Mouse (Mus musculus) left cerebral cortex, postnatal 25 days (tissue): ENCODE measurements around the gene Pigg. TPM values are rescaled to one million over a fixed set of nuclear protein-coding genes. Genes with fewer than 3 reads are reported as not detected.
A peak's percentile ranks its signal among the peaks of the same experiment; 100 is the strongest.

Experiments
- DNase-seq, 2 experiments: peaks; one replicate each; pipeline ENCODE4 v3.0.0; 2022; ENCODE audit warnings: low spot score in 2 of 2, mixed read lengths in 1 of 2
- intact Hi-C: fragments of 180-260 bp; cut with DNase I; formaldehyde crosslinking; loops from one replicate; pipeline ENCODE4 v1.15.1; 2025
- total RNA-seq, 2 experiments: library from RNA; stranded (reverse); gene quantifications; 2 replicates each; pipeline ENCODE4 v1.2.3; 2021

The Pigg gene
- total RNA-seq, 2 experiments from 2014 or later = 12.5 TPM

DNA sequence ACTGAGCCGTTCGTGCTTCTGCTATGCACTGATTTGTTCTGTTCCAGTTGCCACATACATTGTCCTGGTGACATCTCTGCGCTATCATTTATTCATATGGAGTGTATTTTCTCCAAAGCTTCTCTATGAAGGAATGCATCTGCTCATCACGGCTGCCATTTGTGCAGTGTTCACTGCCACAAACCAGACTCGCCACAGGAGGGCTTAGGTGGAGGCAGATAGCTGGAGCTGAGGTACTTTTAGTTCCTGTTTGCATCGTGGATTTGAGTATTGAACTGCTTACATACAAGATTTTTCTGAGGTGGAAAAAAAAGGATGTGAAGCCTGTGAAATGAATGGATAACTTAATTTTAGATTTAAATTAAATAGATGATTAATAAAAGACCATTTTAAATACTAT, 35.4 kb downstream of the Pigg start:
- intact Hi-C loops = no loop called here
- DNase-seq = no peak

DNA sequence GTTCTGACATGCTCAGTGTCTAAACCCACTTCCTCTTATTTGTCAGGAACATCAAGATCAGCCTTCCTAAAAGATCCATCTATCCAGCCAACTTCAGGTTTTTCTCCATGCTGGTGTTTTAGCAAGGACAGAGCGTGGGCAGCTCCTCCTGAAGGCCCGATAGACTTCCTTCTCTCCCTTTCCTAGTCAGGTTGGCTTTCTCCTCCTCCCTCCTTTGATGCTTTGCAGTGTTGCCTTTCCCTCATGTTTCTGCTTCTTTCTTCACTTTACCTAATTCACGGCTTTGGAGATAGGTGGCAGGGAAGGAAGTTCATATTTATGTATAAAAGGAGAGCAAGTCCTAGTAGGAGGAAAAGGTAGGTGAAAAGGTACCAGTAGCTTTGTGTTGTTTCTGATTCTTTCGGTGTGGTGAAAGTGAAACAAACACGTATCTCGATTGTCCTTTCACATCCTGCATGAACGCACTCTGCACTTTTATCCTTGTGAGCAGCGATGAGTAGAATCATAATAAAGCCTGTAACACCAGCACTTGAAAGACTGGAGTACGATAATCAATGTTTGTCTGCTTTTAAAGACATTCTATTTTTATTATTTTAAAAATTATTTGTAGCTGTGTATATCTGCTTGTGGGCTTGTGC, 37.2 kb downstream of the Pigg start:
- intact Hi-C loops = no loop called here
- no peak for DNase-seq

DNA sequence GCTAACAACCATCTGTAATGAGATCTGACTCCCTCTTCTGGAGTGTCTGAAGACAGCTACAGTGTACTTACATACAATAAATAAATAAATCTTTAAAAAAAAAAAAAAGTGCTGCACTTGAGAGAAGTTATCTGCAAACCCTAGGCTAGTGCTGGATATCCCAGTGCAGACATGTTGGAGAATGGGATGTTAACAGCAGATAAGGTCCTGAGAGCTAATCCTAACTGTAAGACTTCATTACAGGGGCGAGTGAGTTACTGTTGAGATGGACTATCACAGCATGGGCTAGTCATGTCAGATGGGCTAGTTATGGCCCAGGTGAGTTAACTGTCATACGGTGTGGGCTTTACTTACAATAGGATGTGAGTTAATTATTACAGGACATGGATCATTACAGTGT, 41.6 kb downstream of the Pigg start:
- DNase-seq = no peak
- intact Hi-C loops = no loop called here

DNA sequence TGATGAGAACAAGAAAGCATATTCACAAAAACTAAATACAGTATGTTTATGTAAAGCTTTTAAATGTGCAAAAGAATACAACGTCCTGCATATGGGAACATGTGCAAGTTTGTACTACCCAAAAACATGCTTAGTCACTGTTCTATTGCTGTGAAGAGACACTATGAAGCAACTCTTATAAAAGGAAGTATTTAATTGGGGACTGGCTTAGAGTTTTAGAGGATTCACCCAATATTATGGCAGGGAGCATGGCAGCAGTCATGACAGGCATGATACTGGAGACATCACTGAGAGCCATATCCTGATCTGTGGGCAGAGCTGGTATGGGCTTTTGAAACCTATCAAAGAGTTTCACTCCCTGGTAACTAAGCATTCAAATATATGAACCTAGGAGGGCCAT, 45.5 kb downstream of the Pigg start:
- intact Hi-C loops = no loop called here

DNA sequence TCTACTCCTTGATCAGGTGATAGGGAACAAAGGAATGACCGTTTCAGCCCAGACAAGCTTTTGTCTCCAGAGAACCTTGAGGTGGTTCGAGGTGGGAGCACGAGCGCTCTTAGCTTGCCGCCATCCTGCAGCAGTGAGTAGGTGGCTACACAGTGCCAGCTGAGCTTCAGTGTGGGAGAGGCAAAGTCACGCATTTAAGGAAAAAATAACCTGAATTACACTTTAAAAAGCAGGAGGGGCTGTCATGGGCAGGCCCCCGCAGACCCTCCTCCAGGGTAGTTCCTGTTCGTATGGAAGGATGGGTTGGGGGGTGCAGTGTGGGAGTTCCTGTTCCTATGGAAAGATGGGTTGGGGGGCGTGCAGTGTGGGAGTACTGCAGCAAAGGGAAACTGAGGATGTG, 47.1 kb downstream of the Pigg start:
- DNase-seq = peak; percentile 60 to 89
- intact Hi-C loops = loop anchor here (1.0 kb wide), 1 partner anchor 10 kb away; no protein-coding TSS in a partner anchor

More for the DNA sequence above, 45.5 kb downstream of the Pigg start:
- DNase-seq = no peak

DNA sequence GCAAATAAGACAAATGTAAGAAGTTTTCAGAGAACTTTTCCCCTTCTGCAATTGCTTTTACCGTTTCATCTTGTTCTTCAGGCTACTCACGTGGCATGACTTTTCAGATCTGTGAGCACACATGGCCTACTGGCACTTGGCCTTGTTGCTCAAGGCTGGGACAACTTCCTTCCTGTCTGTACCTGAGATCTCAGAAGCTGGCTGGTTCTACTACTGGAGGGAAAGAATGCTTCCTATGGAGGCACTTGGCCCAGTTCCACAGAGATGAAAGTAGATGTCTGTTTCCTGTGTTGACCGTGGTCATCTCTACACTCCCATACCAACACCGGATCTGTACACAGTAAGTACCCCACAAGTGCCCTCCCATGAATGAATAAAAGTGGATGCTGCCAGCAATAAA, 47.8 kb downstream of the Pigg start:
- DNase-seq = no peak
- intact Hi-C loops = no loop called here

DNA sequence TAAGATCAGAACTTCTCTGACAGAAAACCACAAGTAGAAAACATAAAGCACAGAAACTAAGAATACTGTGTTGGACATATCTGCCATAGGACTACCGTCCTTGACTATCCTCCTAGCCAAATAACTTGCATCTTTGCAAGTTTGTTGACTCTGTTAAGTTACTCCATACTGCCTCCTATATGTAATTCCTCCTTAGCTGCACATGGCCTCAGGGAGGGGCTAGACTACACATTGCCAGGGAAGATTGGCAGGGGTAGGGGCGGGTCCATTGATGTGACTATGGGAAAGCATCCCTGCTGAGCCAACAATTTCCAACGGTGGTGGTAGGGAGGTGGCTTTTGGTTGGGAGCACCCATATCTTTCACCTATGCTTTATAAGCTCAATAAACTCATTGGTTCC, 49.9 kb downstream of the Pigg start:
- DNase-seq = peak in 1 of 2 experiments; percentile 50

DNA sequence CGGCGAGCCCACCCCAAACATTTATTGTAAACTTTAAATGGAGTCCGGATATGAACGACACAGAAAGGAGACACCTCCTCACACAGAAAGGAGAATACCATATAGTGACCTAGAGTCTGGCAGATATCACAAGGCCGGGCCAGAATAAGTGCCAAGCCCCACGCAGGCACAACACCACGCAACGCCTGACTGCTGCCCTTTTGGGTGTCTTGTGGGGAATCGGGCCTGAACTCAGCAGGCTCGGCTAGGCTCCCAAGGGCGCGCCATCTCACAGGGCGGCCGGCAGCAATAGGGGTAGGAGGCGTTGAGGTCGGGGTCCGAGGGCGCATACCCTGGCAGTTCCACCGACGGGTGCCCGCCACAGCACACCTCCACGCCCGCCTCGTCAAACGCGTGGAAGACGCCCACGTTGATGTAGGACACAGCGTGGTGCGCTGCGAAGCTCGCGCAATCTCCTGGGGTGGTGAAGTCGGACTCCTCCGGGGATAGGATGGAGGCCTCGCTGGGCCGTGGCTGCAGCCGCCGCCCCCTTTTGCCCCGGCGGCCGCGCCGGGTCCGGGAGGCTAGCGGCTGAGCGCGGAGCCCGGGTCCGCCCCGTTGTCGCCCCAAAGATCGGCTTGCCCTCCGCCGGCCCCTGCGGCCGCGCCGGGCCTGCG, 54.0 kb downstream of the Pigg start:
- peak in 1 of 2 experiments; percentile 32 for DNase-seq
- intact Hi-C loops = loop anchor here (5.0 kb wide), 1 partner anchor 96 kb away; the partner anchor contains the start of gene Pcgf3

More for the DNA sequence above, 49.9 kb downstream of the Pigg start:
- intact Hi-C loops = no loop called here

DNA sequence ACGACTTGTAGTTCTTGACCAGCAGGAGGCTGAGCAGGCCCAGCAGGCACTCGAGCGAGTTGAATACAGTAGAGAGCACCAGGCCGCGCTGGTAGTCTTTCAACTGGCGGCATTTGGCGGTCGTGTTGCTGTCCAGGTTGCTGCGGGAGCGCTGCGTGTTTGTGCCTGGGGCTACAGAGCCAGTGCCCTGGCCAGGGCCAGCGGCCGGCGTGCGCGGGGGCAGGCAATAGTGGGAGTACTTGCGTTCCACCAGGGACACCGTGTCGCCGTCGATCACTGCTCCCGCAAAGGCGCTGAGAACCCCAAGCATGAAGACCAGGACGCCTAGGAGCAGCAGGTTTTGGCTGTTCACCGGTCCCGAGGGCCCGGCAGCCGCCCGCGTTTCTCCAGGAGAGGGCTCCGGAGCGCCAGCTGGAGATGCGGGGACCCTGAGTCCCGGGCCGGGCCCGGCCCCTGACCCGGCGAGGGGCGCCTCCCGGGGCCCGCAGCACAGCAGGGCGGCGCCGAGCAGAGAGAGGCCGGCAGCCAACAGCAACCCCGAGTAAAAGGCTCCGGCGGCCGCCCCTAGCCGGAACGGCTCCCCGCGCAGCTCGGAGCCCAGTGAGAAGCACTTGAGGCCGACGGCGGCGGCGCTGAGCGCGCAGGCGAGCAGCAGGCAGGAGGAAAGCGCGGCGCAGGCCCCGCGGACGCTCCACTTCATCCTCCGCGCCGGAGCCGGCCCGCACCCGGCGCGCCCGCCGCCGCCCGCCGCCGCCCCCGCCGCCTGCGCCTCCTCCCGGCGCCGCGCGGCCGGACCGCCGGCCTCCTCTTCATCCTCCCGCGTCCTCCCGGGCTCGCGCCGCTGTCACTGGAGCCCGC, 54.8 kb downstream of the Pigg start:
- intact Hi-C loops = loop anchor here (5.0 kb wide), 1 partner anchor 95 kb away; the partner anchor contains the start of gene Pcgf3
- peak; percentile 59 to 62 for DNase-seq

DNA sequence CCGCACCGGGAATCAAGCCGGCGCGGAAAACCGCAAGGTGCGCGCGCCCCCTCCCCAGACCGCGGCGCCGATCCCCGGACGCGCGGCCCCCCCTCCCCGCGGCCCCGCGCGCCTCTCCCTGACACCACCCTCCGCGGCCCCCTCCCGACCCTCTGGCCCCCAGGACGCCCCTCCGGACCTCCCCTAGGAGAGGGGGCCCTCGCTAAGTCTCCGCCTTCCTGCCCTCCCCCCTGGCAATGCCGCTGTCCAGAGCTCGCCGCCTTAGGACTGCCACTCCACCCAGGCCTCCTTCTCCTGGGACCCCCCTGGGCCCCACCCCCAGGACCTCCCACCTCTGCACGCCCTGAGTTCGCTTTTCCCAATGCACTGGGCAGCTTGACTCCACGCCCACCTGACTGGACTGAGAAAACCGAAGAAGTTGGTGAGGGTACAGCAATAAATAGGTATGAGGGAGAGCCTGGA, 55.5 kb downstream of the Pigg start, which contains the start of gene Gm42517:
TSS of gene Gm42517 (minus strand) at position 52 of the 462 bp plus-strand sequence.
- intact Hi-C loops = loop anchor here (2.0 to 5.0 kb wide), 3 partner anchors 65 to 303 kb away; partner anchors contain the start of genes Mtf2 and Pcgf3

DNA sequence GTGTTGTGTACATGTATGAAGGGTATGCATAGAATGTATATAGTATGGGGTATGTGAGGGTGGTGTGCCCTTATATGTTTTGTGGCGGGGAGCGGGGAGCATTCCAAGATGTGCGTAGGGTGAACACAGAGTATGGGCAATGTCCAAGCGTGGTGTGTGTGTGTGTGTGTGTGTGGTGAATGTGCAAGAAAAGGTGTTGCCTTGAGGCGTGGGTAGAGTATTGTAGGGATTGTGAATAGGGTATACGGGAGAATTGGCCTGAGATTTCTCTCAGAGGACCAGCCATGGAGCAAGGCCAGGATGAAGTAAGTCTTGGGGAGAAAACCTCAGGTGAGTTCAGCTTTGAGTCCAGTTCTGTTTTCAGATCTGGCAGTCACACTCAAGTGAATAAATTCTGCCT, 56.0 kb downstream of the Pigg start:
- intact Hi-C loops = loop anchor here (2.0 to 5.0 kb wide), 3 partner anchors 64 to 304 kb away; partner anchors contain the start of genes Mtf2 and Pcgf3
- DNase-seq = peak in 1 of 2 experiments; percentile 68

More for the DNA sequence above, 55.5 kb downstream of the Pigg start, which contains the start of gene Gm42517:
- DNase-seq = peak in 1 of 2 experiments; percentile 43

DNA sequence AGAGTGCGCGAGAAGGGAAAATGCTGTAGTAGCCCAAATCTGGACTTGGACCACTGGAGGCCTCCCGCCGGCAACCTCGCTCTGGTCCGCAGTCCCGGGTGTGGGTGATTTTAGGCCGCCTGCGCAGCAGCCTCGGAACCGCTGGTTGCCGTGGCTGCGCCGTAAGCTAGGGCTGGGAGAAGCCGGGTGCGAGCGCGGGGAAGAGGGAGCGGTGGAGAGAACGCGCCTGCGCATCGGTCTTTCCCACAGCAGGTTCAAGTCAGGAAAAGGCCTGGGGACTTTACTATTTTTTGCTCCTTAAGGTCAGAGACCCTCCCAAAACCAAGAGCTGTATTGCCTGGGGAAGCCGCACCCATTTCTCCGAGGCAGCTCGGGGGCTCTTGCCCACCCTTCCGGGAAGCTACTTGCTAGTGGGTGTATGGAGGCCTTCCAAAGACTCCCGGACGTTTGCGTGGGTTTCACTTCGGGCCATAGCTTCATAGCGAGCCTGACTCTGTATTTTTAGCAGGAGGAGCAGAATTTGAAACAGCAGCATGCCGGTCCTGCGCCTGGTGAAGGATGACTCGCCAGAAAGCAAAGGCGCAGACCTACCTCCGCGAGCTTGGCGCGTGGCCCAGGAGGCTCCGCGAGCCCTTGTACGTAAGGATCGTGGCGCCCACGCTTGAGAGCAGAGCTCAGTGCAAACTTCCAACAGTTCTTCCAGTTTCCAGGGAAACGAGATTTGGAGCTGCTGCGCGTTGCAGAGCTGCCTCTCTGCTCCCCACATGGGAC, 56.6 kb downstream of the Pigg start:
- peak; percentile 89 to 98 for DNase-seq
- intact Hi-C loops = loop anchor here (1.0 to 5.0 kb wide), 6 partner anchors 10 to 304 kb away; partner anchors contain the start of genes Mtf2 and Pcgf3

DNA sequence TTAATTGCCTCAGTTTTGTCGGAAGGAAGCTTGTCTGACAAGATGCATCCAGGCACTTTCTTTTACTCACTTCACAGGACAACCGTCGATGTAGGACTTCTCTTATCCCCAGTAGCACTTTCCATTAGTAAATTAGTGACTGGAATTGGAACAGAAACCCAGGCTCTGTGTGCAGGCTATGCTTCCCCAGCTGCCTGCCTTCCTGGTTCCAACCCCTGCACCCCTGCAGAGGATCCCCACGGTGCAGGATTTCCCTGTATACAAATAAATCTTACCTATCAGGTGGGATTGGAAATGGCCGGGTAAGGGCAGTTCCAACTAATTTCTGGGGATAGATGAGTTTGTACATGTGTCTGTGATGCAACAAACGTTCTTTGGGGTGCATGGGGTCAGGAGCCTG, 57.6 kb downstream of the Pigg start:
- intact Hi-C loops = loop anchor here (1.0 to 5.0 kb wide), 6 partner anchors 11 to 305 kb away; partner anchors contain the start of genes Mtf2 and Pcgf3
- no peak for DNase-seq

DNA sequence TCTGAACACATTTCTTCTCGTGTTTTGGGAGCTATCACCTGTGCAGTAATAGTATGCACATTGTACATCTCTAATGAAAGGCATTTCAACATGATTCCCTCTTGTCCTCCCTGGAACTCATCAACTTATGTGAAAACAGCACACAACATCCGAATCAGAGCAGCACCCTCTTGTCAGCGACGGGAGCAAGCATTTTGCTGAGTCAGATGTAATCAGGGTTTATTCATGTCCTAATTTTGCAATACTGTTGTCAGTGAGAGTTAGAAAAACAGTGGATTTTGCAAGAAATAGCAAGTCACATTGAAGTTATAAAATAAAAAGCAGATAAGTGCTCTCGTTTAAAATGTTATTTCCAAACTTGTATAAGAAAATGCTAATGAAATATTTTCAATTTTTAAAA, 61.7 kb downstream of the Pigg start:
- intact Hi-C loops = no loop called here
- no peak for DNase-seq

DNA sequence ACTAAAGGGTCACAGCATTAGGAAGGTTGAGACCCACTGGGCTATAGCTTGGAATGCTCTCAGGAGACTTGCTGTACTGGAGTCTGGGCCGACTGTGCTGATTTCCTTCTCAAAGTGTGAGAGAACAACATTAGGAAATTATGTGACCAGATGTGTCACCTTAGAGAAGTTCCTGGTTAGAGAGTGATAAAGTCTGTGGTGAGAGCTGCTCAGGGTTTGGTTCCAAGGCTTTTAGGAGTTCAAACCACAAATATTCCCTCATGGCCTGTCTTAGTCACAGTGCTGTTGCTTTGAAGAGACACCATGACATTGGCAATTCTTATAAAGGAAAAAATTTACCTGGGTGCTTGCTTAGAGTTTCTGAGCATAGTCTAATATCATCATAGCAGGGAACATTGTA, 63.6 kb downstream of the Pigg start:
- no peak for DNase-seq
- intact Hi-C loops = no loop called here

DNA sequence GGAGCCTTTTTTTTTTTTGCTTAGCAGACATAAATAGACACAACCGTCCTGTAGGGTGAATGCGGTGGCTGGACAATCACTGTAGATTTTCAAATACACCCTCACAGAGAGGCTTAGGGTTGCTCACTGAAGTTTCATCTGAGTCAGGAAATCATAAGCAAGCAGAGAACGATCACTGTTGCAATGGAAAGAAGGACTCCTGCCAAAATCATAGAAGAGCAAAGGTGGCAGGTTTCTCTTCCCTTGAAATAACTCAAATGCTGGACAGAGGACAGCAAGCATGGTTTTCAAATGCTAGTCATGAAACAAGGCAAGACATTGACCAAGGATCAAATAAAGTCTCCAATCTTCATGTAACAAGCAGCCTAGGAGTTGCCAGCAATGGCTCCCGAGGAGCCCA, 65.9 kb downstream of the Pigg start:
- no peak for DNase-seq
- intact Hi-C loops = no loop called here

DNA sequence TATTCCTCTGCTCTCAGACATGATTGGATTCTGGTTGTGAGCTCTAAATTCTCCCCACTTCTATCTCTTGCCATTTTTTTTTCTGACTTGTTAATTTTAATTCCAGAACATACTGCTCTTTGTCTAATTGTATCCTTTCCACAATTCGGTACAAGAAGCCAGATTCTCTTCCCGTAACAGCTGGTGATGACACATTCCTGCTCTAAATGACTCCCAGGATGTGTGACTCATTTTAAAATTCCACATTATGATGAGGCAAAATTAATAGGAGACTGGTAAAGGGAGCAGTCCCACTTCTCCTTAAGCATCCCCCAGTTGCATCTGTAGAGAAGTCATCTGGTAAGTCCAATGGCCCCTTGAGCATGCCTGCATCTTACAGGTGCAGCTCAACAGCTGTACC, 73.2 kb downstream of the Pigg start:
- DNase-seq = peak; percentile 64 to 89
- intact Hi-C loops = loop anchor here (1.0 kb wide), 2 partner anchors 16 to 22 kb away; no protein-coding TSS in a partner anchor

DNA sequence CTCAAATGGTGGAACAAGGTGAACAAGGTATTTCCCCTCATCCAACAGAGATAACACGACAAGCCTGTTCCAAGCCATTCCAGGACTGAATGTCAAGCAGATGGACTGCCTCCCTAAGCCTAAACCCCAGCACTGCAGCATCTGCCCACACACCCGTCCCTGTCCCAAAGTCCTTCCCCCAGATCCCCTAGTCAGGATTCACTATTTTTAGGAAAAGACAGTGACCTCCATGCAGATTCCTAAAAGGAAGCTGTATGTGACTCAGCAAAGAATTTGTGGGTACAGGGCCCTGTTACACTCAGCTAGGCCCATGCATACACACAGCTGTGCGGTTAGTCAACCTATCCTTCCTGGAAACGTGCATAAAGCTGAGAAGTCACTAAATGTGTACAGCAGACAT, 74.0 kb downstream of the Pigg start:
- intact Hi-C loops = no loop called here
- DNase-seq = peak in 1 of 2 experiments; percentile 59

DNA sequence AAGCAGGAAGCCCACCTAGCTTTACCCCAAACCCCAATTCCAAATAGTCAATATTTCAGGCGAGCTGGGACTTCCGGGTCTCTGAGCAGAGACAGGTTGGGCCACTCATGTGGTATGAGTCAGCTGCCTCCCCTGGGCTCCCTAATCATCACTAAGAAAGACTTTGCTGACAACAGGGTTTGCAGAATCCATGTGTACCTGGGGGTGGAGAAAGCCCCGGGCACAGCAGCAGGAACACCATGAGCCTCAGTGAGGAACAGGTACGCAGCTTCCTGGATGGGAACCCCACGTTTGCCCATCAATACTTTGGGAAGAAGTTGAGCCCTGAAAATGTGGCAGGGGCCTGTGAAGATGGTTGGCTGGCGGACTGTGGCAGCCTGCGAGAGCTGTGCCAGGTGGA, 75.8 kb downstream of the Pigg start, which contains the start of gene Pde6b:
TSS of gene Pde6b (plus strand) at position 191 of the 400 bp plus-strand sequence.
- DNase-seq = no peak
- intact Hi-C loops = no loop called here
